Mouse (Mus musculus) forebrain, embryonic 10.5 days (tissue): ENCODE data around the gene Cd200r4. TPM values are rescaled to one million over a fixed set of nuclear protein-coding genes. Genes with fewer than 3 reads are reported as not detected.
"Not testable (repeated sequence)": the region's sequence is repeated elsewhere in the genome, so short reads cannot be mapped to it uniquely, and the experiment has no call there.

Experiments
- DNase-seq: peaks from one replicate; pipeline ENCODE4 v3.0.0-alpha.2; 2017; ENCODE audit warnings: low spot score; ENCODE audit errors: extremely low spot score
- H3K27ac ChIP-seq: fragments of 300-500 bp; sonication (generic); 2 replicates; pipeline ENCODE4 v1.5.1; 2016; ENCODE audit warnings: mild to moderate bottlenecking
- H3K27me3 ChIP-seq: fragments of 300-500 bp; sonication (generic); 2 replicates; pipeline ENCODE4 v1.6.1; 2016; ENCODE audit warnings: mild to moderate bottlenecking; ENCODE audit not compliant: poor library complexity, severe bottlenecking
- H3K36me3 ChIP-seq: fragments of 300-500 bp; sonication (generic); replicated peaks from 2 replicates; pipeline ENCODE4 v1.6.1; 2016; ENCODE audit warnings: mild to moderate bottlenecking, moderate library complexity
- H3K4me1 ChIP-seq: fragments of 300-500 bp; sonication (generic); 2 replicates; pipeline ENCODE4 v1.6.1; 2016
- H3K4me3 ChIP-seq: fragments of 300-500 bp; sonication (generic); 2 replicates; pipeline ENCODE4 v1.5.1; 2016; ENCODE audit warnings: mild to moderate bottlenecking, moderate library complexity
- H3K9me3 ChIP-seq: fragments of 300-500 bp; sonication (generic); 2 replicates; pipeline ENCODE4 v1.6.1; 2016; ENCODE audit warnings: mild to moderate bottlenecking, moderate library complexity
- WGBS: fragments of 180-500 bp; shearing (Covaris S2); methylation state at CpG from one replicate; pipeline ENCODE4 v1.1.7; 2016; 5-methylcytosine and 5-hydroxymethylcytosine counted together
- polyA plus RNA-seq: library from polyadenylated mRNA; unstranded; fragments of >200 nt; fragmentation: Nextera tagmentation; extraction: Ambion mirVana; gene quantifications from 2 replicates; pipeline ENCODE4 v1.2.1, GENCODE M21; 2016

Gene Cd200r4
- polyA plus RNA-seq, 1 experiment from 2014 or later: 0.14 TPM

- DNase-seq: no peak
- Histone ChIP-seq H3K4me1 (no peaks in the 10 kb centered on the region), H3K9me3 (no peaks in the 10 kb centered on the region), H3K4me3 (no peak overlapping the region), H3K27ac (no peak overlapping the region), H3K36me3 (no peaks in the 10 kb centered on the region), H3K27me3 (no peaks in the 10 kb centered on the region)
These were observed 17.1 kb upstream of the Cd200r4 start for GRCm38 (mm10) chr16:44794416-44794815.

- H3K27me3 ChIP-seq: no peaks in the 10 kb centered on the region
These were observed 5.6 kb upstream of the Cd200r4 start for GRCm38 (mm10) chr16:44805976-44806375.

GRCm38 (mm10) chr16:44810223-44810622 lies 1.3 kb upstream of the Cd200r4 start:
- H3K36me3 ChIP-seq: not testable (repeated sequence)
- 96% methylated on average over 4 of the region's 4 CpGs for WGBS

More at GRCm38 (mm10) chr16:44805976-44806375, 5.6 kb upstream of the Cd200r4 start:
- no peaks in the 10 kb centered on the region for H3K4me1 ChIP-seq
- DNase-seq: no peak
- H3K27ac ChIP-seq: no peak overlapping the region
- no peaks in the 10 kb centered on the region for H3K36me3 ChIP-seq
- no peaks in the 10 kb centered on the region for H3K9me3 ChIP-seq
- H3K4me3 ChIP-seq: no peak overlapping the region

GRCm38 (mm10) chr16:44812468-44813065 lies 1.0 kb downstream of the Cd200r4 start:
- Histone ChIP-seq H3K4me3 (no peak overlapping the region), H3K9me3 (no peaks in the 10 kb centered on the region), H3K27me3 (no peaks in the 10 kb centered on the region), H3K4me1 (no peaks in the 10 kb centered on the region), H3K27ac (no peak overlapping the region), H3K36me3 (no peaks in the 10 kb centered on the region)
- WGBS: 88% methylated on average over 6 of the region's 6 CpGs
- no peak for DNase-seq

More at GRCm38 (mm10) chr16:44810223-44810622, 1.3 kb upstream of the Cd200r4 start:
- H3K27me3 ChIP-seq, DNase-seq, H3K4me3 ChIP-seq, H3K27ac ChIP-seq, H3K9me3 ChIP-seq, H3K4me1 ChIP-seq: not testable (repeated sequence)

- no peaks in the 10 kb centered on the region for H3K27me3 ChIP-seq
- H3K36me3 ChIP-seq: no peaks in the 10 kb centered on the region
- H3K4me1 ChIP-seq: no peaks in the 10 kb centered on the region
- H3K9me3 ChIP-seq: no peaks in the 10 kb centered on the region
- no peak for DNase-seq
- no peak overlapping the region for H3K4me3 ChIP-seq
- WGBS: 55% methylated on average over 1 of the region's 1 CpGs
- no peak overlapping the region for H3K27ac ChIP-seq
These were observed 6.5 kb downstream of the Cd200r4 start for GRCm38 (mm10) chr16:44818010-44818409.

- Histone ChIP-seq H3K4me1 (no peaks in the 10 kb centered on the region), H3K9me3 (no peaks in the 10 kb centered on the region), H3K27me3 (no peaks in the 10 kb centered on the region), H3K27ac (no peak overlapping the region), H3K4me3 (no peak overlapping the region), H3K36me3 (no peaks in the 10 kb centered on the region)
- WGBS: 88% methylated on average over 4 of the region's 4 CpGs
- DNase-seq: no peak
These were observed 9.0 kb downstream of the Cd200r4 start for GRCm38 (mm10) chr16:44820545-44820944.

- WGBS: 88% methylated on average over 3 of the region's 3 CpGs
- H3K36me3 ChIP-seq: no peaks in the 10 kb centered on the region
- no peaks in the 10 kb centered on the region for H3K4me1 ChIP-seq
- no peak for DNase-seq
- H3K9me3 ChIP-seq: no peaks in the 10 kb centered on the region
- no peaks in the 10 kb centered on the region for H3K27me3 ChIP-seq
- H3K27ac ChIP-seq: no peak overlapping the region
- no peak overlapping the region for H3K4me3 ChIP-seq
These were observed 20.8 kb downstream of the Cd200r4 start for GRCm38 (mm10) chr16:44832286-44832685.

- WGBS: 45% methylated on average over 2 of the region's 2 CpGs
- not testable (repeated sequence) for H3K36me3 ChIP-seq, H3K9me3 ChIP-seq, DNase-seq, H3K4me3 ChIP-seq, H3K27me3 ChIP-seq, H3K27ac ChIP-seq, H3K4me1 ChIP-seq
These were observed 21.7 kb downstream of the Cd200r4 start for GRCm38 (mm10) chr16:44833189-44833588.

- Histone ChIP-seq H3K27me3 (no peaks in the 10 kb centered on the region), H3K27ac (no peak within 1 kb of the TSS), H3K4me3 (no peak within 1 kb of the TSS), H3K4me1 (no peaks in the 10 kb centered on the region), H3K36me3 (no peaks in the 10 kb centered on the region), H3K9me3 (no peaks in the 10 kb centered on the region)
- 89% methylated on average over 2 of the region's 2 CpGs for WGBS
- no peak for DNase-seq
These were observed 55.3 kb downstream of the Cd200r4 start, which contains the start of gene Cd200r2 for GRCm38 (mm10) chr16:44866797-44867196. Gene Cd200r2 (plus strand): TSS chr16:44867097.

GRCm38 (mm10) chr16:44875178-44875577 lies 63.6 kb downstream of the Cd200r4 start:
- WGBS: 96% methylated on average over 1 of the region's 1 CpGs
- no peak overlapping the region for H3K4me3 ChIP-seq
- H3K4me1 ChIP-seq: no peaks in the 10 kb centered on the region
- no peak for DNase-seq
- H3K36me3 ChIP-seq: no peaks in the 10 kb centered on the region
- no peaks in the 10 kb centered on the region for H3K27me3 ChIP-seq
- no peak overlapping the region for H3K27ac ChIP-seq
- H3K9me3 ChIP-seq: no peaks in the 10 kb centered on the region

GRCm38 (mm10) chr16:44876625-44877024 lies 65.1 kb downstream of the Cd200r4 start:
- H3K4me3 ChIP-seq: no peak overlapping the region
- no peak overlapping the region for H3K27ac ChIP-seq
- WGBS: 73% methylated on average over 5 of the region's 5 CpGs
- H3K27me3 ChIP-seq: no peaks in the 10 kb centered on the region
- H3K4me1 ChIP-seq: no peaks in the 10 kb centered on the region
- H3K36me3 ChIP-seq: no peaks in the 10 kb centered on the region
- no peak for DNase-seq
- H3K9me3 ChIP-seq: no peaks in the 10 kb centered on the region

GRCm38 (mm10) chr16:44877595-44877994 lies 66.1 kb downstream of the Cd200r4 start:
- no peak for DNase-seq
- H3K4me3 ChIP-seq: no peak overlapping the region
- no peaks in the 10 kb centered on the region for H3K9me3 ChIP-seq
- 89% methylated on average over 6 of the region's 6 CpGs for WGBS
- no peak overlapping the region for H3K27ac ChIP-seq
- H3K4me1 ChIP-seq: no peaks in the 10 kb centered on the region
- H3K36me3 ChIP-seq: no peaks in the 10 kb centered on the region
- no peaks in the 10 kb centered on the region for H3K27me3 ChIP-seq
